Mouse (Mus musculus): ENCODE data around the gene Ift57. TPM values are rescaled to one million over a fixed set of nuclear protein-coding genes. Genes with fewer than 3 reads are reported as not detected.
A peak's percentile ranks its signal among the peaks of the same experiment; 100 is the strongest.

The Ift57 gene
- polyA plus RNA-seq, 1 experiment from 2014 or later: 26.9 TPM

DNA sequence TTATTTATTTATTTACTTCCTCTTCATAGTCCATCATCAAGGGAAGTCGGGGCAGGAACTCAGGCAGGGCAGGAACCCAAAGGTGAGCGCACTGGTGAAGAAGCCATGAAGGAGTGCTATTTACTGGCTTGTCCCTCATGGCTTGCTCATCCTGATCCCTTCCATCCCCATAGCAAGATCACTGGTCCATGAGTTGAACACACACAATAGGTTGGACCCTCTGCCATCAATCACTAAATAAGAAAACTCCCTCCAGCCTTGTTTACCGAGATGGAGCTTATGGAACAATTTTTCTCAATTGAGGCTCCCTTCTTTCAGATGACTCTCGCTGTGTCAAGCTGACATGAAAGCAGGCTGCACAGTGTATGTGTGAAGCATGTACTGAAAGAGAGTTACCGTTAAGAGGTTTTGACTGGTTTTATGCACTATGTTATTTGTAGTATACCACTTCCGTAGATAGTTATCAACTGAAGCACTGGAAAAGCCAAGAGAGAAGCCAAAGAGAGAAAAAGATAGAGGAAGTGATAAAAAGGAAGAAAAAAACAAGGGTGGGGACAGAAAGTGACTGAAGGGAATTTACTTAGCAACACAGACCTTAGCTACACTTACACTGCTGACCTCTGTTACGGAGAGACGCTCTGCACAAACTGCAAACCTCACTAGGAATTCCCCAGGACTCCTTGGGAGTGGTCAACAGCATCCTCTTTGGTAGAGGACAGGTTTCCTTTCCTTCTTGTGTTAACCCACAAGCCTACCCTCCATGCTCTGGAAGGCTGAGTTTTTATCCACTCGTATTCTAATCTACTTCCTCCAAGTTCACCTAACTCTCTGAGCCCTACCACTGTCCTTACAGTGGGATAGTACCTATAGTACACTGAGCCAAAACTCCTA, 91.8 kb downstream of the Ift57 start:
- no peaks in the 10 kb centered on the region for H3K9me3 ChIP-seq (ENCODE audit: control insufficient read depth, low read depth, low read length)
- H3K4me1 ChIP-seq (ENCODE audit: control insufficient read depth, insufficient read depth, low read length): no peaks in the 10 kb centered on the region
- H3K27ac ChIP-seq (ENCODE audit: low read length): no peak overlapping the region
- H3K27me3 ChIP-seq (ENCODE audit: control insufficient read depth, insufficient read depth, low read length): no peaks in the 10 kb centered on the region
- 83% methylated on average over 9 of the region's 9 CpGs for WGBS
- H3K9ac ChIP-seq (replicated peaks; ENCODE audit: low read depth, low read length): no peak overlapping the region
- H3K4me2 ChIP-seq (replicated peaks; ENCODE audit: low read depth, low read length): no peak overlapping the region
- no peak overlapping the region for H3K4me3 ChIP-seq (ENCODE audit: low read depth, low read length)
- no peak for ATAC-seq (ENCODE audit: insufficient number of reproducible peaks, insufficient read depth, low FRiP score, low read depth)
- no peaks in the 10 kb centered on the region for H3K36me3 ChIP-seq (ENCODE audit: control insufficient read depth, insufficient read depth, low read length)

DNA sequence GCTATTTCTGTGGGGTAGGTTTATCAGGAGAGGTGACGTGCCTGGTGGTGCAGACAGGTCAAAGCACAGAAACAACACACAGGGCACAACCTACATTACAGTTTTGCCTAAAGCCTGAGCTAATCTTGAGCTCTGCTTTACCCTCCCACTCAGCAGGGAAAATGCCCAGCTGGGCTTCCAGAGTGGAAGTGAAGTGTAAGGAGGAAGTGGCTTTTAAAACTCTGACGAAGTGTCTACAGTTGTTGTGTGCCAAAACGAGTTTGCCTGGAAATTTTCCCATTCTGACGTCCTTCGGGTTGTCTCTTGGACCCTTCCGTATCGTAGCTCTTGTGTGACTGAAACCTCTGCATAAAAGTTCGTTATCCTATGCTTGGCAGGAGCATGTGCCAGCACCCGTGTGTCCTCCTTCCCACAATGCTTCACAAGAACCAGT, 93.4 kb downstream of the Ift57 start:
- Histone ChIP-seq H3K27ac (ENCODE audit: low read length) (no peak overlapping the region), H3K9ac (replicated peaks; ENCODE audit: low read depth, low read length) (no peak overlapping the region), H3K27me3 (ENCODE audit: control insufficient read depth, insufficient read depth, low read length) (no peaks in the 10 kb centered on the region), H3K4me3 (ENCODE audit: low read depth, low read length) (no peak overlapping the region), H3K9me3 (ENCODE audit: control insufficient read depth, low read depth, low read length) (no peaks in the 10 kb centered on the region), H3K4me1 (ENCODE audit: control insufficient read depth, insufficient read depth, low read length) (no peaks in the 10 kb centered on the region), H3K4me2 (replicated peaks; ENCODE audit: low read depth, low read length) (no peak overlapping the region), H3K36me3 (ENCODE audit: control insufficient read depth, insufficient read depth, low read length) (no peaks in the 10 kb centered on the region)
- ATAC-seq (ENCODE audit: insufficient number of reproducible peaks, insufficient read depth, low FRiP score, low read depth): 0 out of 2 replicates have a peak, but pooled peaks have one; percentile 33
- WGBS: 58% methylated on average over 9 of the region's 9 CpGs

- Histone ChIP-seq H3K4me2 (replicated peaks; ENCODE audit: low read depth, low read length) (no peak overlapping the region), H3K4me3 (ENCODE audit: low read depth, low read length) (no peak overlapping the region), H3K27me3 (ENCODE audit: control insufficient read depth, insufficient read depth, low read length) (no peaks in the 10 kb centered on the region), H3K36me3 (ENCODE audit: control insufficient read depth, insufficient read depth, low read length) (no peaks in the 10 kb centered on the region), H3K9ac (replicated peaks; ENCODE audit: low read depth, low read length) (no peak overlapping the region), H3K27ac (ENCODE audit: low read length) (no peak overlapping the region), H3K9me3 (ENCODE audit: control insufficient read depth, low read depth, low read length) (no peaks in the 10 kb centered on the region), H3K4me1 (ENCODE audit: control insufficient read depth, insufficient read depth, low read length) (no peaks in the 10 kb centered on the region)
- WGBS: 87% methylated on average over 9 of the region's 9 CpGs
- no peak for ATAC-seq (ENCODE audit: insufficient number of reproducible peaks, insufficient read depth, low FRiP score, low read depth)
These were observed 94.6 kb downstream of the Ift57 start for GRCm38 (mm10) chr16:49793596-49793995.

DNA sequence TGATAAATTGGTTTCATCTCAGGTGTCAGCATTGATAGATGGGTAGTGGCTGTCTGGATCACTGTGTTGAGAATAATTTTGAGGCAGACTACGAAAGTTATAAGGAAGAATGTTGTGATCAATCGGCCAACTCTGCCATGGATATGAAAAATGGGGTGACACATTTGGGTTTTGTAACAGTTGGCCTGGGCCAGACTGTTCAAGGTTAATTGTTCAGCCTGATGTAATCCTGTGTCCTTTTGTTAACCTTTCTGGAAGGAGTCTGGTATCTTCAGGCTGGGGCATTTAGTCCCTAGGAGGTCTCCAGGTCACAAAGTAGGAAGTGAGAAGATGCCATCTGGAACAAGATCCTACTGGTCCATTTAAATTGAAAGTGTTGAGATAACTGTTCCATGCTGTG, 97.2 kb downstream of the Ift57 start:
- no peak for ATAC-seq (ENCODE audit: insufficient number of reproducible peaks, insufficient read depth, low FRiP score, low read depth)
- H3K4me1 ChIP-seq (ENCODE audit: control insufficient read depth, insufficient read depth, low read length): no peaks in the 10 kb centered on the region
- WGBS: 57% methylated on average over 2 of the region's 2 CpGs

GRCm38 (mm10) chr16:49796954-49797353, 97.9 kb downstream of the Ift57 start:
- ATAC-seq (ENCODE audit: insufficient number of reproducible peaks, insufficient read depth, low FRiP score, low read depth): no peak
- Histone ChIP-seq H3K36me3 (ENCODE audit: control insufficient read depth, insufficient read depth, low read length) (no peaks in the 10 kb centered on the region), H3K9ac (replicated peaks; ENCODE audit: low read depth, low read length) (no peak overlapping the region), H3K27me3 (ENCODE audit: control insufficient read depth, insufficient read depth, low read length) (no peaks in the 10 kb centered on the region), H3K27ac (ENCODE audit: low read length) (no peak overlapping the region), H3K4me3 (ENCODE audit: low read depth, low read length) (no peak overlapping the region), H3K4me1 (ENCODE audit: control insufficient read depth, insufficient read depth, low read length) (no peaks in the 10 kb centered on the region), H3K9me3 (ENCODE audit: control insufficient read depth, low read depth, low read length) (no peaks in the 10 kb centered on the region), H3K4me2 (replicated peaks; ENCODE audit: low read depth, low read length) (no peak overlapping the region)
- 76% methylated on average over 2 of the region's 2 CpGs for WGBS

More for the DNA sequence above, 97.2 kb downstream of the Ift57 start:
- H3K4me3 ChIP-seq (ENCODE audit: low read depth, low read length): no peak overlapping the region
- H3K4me2 ChIP-seq (replicated peaks; ENCODE audit: low read depth, low read length): no peak overlapping the region
- H3K9me3 ChIP-seq (ENCODE audit: control insufficient read depth, low read depth, low read length): no peaks in the 10 kb centered on the region
- no peak overlapping the region for H3K9ac ChIP-seq (replicated peaks; ENCODE audit: low read depth, low read length)
- no peaks in the 10 kb centered on the region for H3K36me3 ChIP-seq (ENCODE audit: control insufficient read depth, insufficient read depth, low read length)
- no peaks in the 10 kb centered on the region for H3K27me3 ChIP-seq (ENCODE audit: control insufficient read depth, insufficient read depth, low read length)
- H3K27ac ChIP-seq (ENCODE audit: low read length): no peak overlapping the region

- Histone ChIP-seq H3K4me3 (ENCODE audit: low read depth, low read length) (no peak overlapping the region), H3K9me3 (ENCODE audit: control insufficient read depth, low read depth, low read length) (no peaks in the 10 kb centered on the region), H3K4me1 (ENCODE audit: control insufficient read depth, insufficient read depth, low read length) (no peaks in the 10 kb centered on the region), H3K4me2 (replicated peaks; ENCODE audit: low read depth, low read length) (no peak overlapping the region), H3K9ac (replicated peaks; ENCODE audit: low read depth, low read length) (no peak overlapping the region), H3K27me3 (ENCODE audit: control insufficient read depth, insufficient read depth, low read length) (no peaks in the 10 kb centered on the region), H3K36me3 (ENCODE audit: control insufficient read depth, insufficient read depth, low read length) (no peaks in the 10 kb centered on the region), H3K27ac (ENCODE audit: low read length) (no peak overlapping the region)
- no peak for ATAC-seq (ENCODE audit: insufficient number of reproducible peaks, insufficient read depth, low FRiP score, low read depth)
- 79% methylated on average over 6 of the region's 6 CpGs for WGBS
These were observed 99.8 kb downstream of the Ift57 start for GRCm38 (mm10) chr16:49798790-49799189.

- H3K9me3 ChIP-seq (ENCODE audit: control insufficient read depth, low read depth, low read length): no peaks in the 10 kb centered on the region
- H3K27ac ChIP-seq (ENCODE audit: low read length): no peak within 1 kb of the TSS
- H3K36me3 ChIP-seq (ENCODE audit: control insufficient read depth, insufficient read depth, low read length): no peaks in the 10 kb centered on the region
- H3K4me3 ChIP-seq (ENCODE audit: low read depth, low read length): no peak within 1 kb of the TSS
- ATAC-seq (ENCODE audit: insufficient number of reproducible peaks, insufficient read depth, low FRiP score, low read depth): peak; percentile 81; the same call in 1 of the 2 replicates
- no peaks in the 10 kb centered on the region for H3K27me3 ChIP-seq (ENCODE audit: control insufficient read depth, insufficient read depth, low read length)
- WGBS: 80% methylated on average over 10 of the region's 10 CpGs
- H3K9ac ChIP-seq (replicated peaks; ENCODE audit: low read depth, low read length): no peak within 1 kb of the TSS
- H3K4me1 ChIP-seq (ENCODE audit: control insufficient read depth, insufficient read depth, low read length): no peaks in the 10 kb centered on the region
- no peak within 1 kb of the TSS for H3K4me2 ChIP-seq (replicated peaks; ENCODE audit: low read depth, low read length)
These were observed 100.8 kb downstream of the Ift57 start, which contains the start of gene Cd47 for GRCm38 (mm10) chr16:49799597-49800561. Cd47 (plus strand) TSS chr16:49800533.

- H3K27ac ChIP-seq (ENCODE audit: low read length): no peak overlapping the region
- no peak overlapping the region for H3K9ac ChIP-seq (replicated peaks; ENCODE audit: low read depth, low read length)
- H3K4me3 ChIP-seq (ENCODE audit: low read depth, low read length): no peak overlapping the region
- no peaks in the 10 kb centered on the region for H3K4me1 ChIP-seq (ENCODE audit: control insufficient read depth, insufficient read depth, low read length)
- no peak overlapping the region for H3K4me2 ChIP-seq (replicated peaks; ENCODE audit: low read depth, low read length)
- H3K36me3 ChIP-seq (ENCODE audit: control insufficient read depth, insufficient read depth, low read length): no peaks in the 10 kb centered on the region
- H3K9me3 ChIP-seq (ENCODE audit: control insufficient read depth, low read depth, low read length): no peaks in the 10 kb centered on the region
- H3K27me3 ChIP-seq (ENCODE audit: control insufficient read depth, insufficient read depth, low read length): no peaks in the 10 kb centered on the region
- ATAC-seq (ENCODE audit: insufficient number of reproducible peaks, insufficient read depth, low FRiP score, low read depth): peak; percentile 50; the same call in 1 of the 2 replicates
- 65% methylated on average over 5 of the region's 5 CpGs for WGBS
These were observed 102.0 kb downstream of the Ift57 start for GRCm38 (mm10) chr16:49800996-49801395.
